Mouse (Mus musculus): ENCODE data around the gene Arpc1a. TPM values are rescaled to one million over a fixed set of nuclear protein-coding genes. Genes with fewer than 3 reads are reported as not detected.

Gene Arpc1a
- polyA plus RNA-seq, 1 experiment from 2014 or later: 54.2 TPM

DNA sequence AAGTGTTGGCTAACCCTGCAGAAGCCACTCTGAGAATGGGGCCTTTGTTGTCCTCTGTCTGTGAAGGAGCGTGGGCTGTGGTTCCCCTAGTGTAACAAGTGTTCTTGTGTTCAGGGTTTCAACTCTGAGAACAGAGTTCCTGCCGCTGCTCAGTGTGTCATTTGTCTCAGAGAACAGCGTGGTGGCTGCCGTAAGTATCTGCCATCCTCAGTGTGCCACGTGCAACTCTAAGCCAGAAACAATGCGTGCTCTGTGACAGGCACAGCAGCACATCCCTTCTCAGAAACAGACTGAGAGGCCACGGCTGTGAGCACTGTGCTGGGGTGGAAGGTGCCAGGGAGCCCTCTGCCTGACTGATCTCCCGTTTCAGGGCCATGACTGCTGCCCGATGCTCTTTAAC, 20.7 kb downstream of the Arpc1a start:
- no peak overlapping the region for H3K4me3 ChIP-seq (replicated peaks)
- no peak for ATAC-seq (ENCODE audit: insufficient read depth)
- WGBS (ENCODE audit: insufficient replicate concordance): 87% methylated on average over 9 of the region's 9 CpGs
- no peaks in the 10 kb centered on the region for H3K9me3 ChIP-seq (replicated peaks)
- peaks cover 6% of the 10 kb centered on the region; the same call in 1 of the 2 replicates for H3K4me1 ChIP-seq (replicated peaks)
- no peaks in the 10 kb centered on the region for H3K27me3 ChIP-seq
- no peak overlapping the region for H3K4me2 ChIP-seq
- H3K27ac ChIP-seq (replicated peaks): no peak overlapping the region
- H3K36me3 ChIP-seq (replicated peaks): peaks cover 95% of the 10 kb centered on the region
- no peak overlapping the region for H3K9ac ChIP-seq

DNA sequence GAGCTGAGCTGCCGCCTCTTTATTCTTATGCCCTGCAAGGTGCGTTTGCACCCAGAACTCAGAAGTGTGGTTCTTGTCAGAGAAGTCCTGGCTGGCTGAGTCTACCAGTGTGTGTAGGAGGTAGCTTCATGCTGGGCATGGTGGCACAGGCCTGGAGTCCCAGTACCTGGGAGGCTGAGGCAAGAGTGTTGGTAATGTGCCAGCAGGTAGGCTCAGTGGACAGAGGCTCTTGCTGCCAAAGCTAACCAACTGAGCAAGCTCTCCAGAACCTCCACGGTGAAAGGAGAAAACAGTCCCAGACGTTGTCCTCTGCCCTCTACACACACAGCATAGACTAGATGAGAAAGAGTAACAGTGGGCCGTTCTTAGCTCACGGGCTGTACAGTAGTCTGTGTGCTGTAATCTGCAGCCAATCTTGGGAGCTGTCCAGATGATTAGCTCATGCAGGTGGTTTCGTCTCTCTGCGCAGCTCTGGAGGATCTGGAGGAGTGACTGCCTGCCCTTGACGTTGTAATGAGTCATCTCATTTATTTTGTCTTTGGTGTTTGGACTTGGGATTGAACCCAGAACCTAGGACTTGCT, 22.2 kb downstream of the Arpc1a start:
- ATAC-seq (ENCODE audit: insufficient read depth): no peak
- WGBS (ENCODE audit: insufficient replicate concordance): 81% methylated on average over 9 of the region's 9 CpGs
- Histone ChIP-seq H3K36me3 (replicated peaks) (peaks cover 93% of the 10 kb centered on the region), H3K9me3 (replicated peaks) (no peaks in the 10 kb centered on the region), H3K9ac (no peak overlapping the region), H3K27me3 (no peaks in the 10 kb centered on the region), H3K27ac (replicated peaks) (no peak overlapping the region), H3K4me2 (no peak overlapping the region), H3K4me3 (replicated peaks) (no peak overlapping the region), H3K4me1 (replicated peaks) (peaks cover 6% of the 10 kb centered on the region; the same call in 1 of the 2 replicates)

- Histone ChIP-seq H3K36me3 (replicated peaks) (peaks cover 50% of the 10 kb centered on the region), H3K27me3 (peaks cover 8% of the 10 kb centered on the region; the same call in 1 of the 2 replicates), H3K27ac (replicated peaks) (no peak overlapping the region), H3K4me2 (no peak overlapping the region), H3K9ac (no peak overlapping the region), H3K4me1 (replicated peaks) (peaks cover 24% of the 10 kb centered on the region), H3K9me3 (replicated peaks) (no peaks in the 10 kb centered on the region), H3K4me3 (replicated peaks) (no peak overlapping the region)
- no peak for ATAC-seq (ENCODE audit: insufficient read depth)
- WGBS (ENCODE audit: insufficient replicate concordance): 63% methylated on average over 6 of the region's 6 CpGs
These were observed 26.8 kb downstream of the Arpc1a start for GRCm38 (mm10) chr5:145110401-145110800.

DNA sequence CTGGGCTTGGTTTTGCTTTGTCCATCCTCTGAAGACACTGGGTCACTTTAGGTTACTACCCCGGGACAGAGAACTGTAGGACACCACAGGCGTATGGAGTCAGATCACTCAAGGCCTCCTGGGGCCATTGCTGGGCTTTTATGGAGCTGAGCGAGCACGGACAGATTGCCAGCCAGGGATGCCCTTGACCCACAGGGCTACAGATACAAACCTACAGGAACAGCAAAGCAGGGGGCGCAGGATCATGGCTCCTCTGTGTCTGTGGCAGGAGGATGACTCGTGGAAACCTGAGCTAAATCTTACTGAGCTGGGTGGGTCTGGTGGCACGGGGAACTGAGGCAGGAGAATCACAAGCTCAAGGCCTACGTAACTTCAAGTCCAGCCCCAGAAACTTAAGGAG, 28.9 kb downstream of the Arpc1a start:
- ATAC-seq (ENCODE audit: insufficient read depth): no peak
- Histone ChIP-seq H3K27me3 (peaks cover 8% of the 10 kb centered on the region; the same call in 1 of the 2 replicates), H3K27ac (replicated peaks) (no peak overlapping the region), H3K4me1 (replicated peaks) (peaks cover 39% of the 10 kb centered on the region), H3K9ac (no peak overlapping the region), H3K9me3 (replicated peaks) (no peaks in the 10 kb centered on the region), H3K36me3 (replicated peaks) (peaks cover 28% of the 10 kb centered on the region), H3K4me3 (replicated peaks) (no peak overlapping the region), H3K4me2 (no peak overlapping the region)
- WGBS (ENCODE audit: insufficient replicate concordance): 64% methylated on average over 8 of the region's 8 CpGs

GRCm38 (mm10) chr5:145113416-145113815, 29.8 kb downstream of the Arpc1a start:
- Histone ChIP-seq H3K4me1 (replicated peaks) (peaks cover 45% of the 10 kb centered on the region), H3K4me2 (peak overlapping the region; percentile 83), H3K36me3 (replicated peaks) (peaks cover 21% of the 10 kb centered on the region), H3K4me3 (replicated peaks) (peak overlapping the region; percentile 66), H3K27ac (replicated peaks) (no peak overlapping the region), H3K27me3 (peaks cover 8% of the 10 kb centered on the region; the same call in 1 of the 2 replicates), H3K9ac (no peak overlapping the region), H3K9me3 (replicated peaks) (no peaks in the 10 kb centered on the region)
- 26% methylated on average over 2 of the region's 2 CpGs for WGBS (ENCODE audit: insufficient replicate concordance)
- no peak for ATAC-seq (ENCODE audit: insufficient read depth)

GRCm38 (mm10) chr5:145114071-145114605, 30.5 kb downstream of the Arpc1a start, which contains the start of gene Arpc1b:
TSS of gene Arpc1b (plus strand) at chr5:145114215.
- Histone ChIP-seq H3K9me3 (replicated peaks) (no peaks in the 10 kb centered on the region), H3K36me3 (replicated peaks) (peaks cover 18% of the 10 kb centered on the region), H3K27ac (replicated peaks) (peak within 1 kb of the TSS; percentile 64), H3K27me3 (peaks cover 8% of the 10 kb centered on the region; the same call in 1 of the 2 replicates), H3K4me1 (replicated peaks) (peaks cover 41% of the 10 kb centered on the region), H3K4me2 (peak within 1 kb of the TSS; percentile 83), H3K4me3 (replicated peaks) (peak within 1 kb of the TSS; percentile 66), H3K9ac (peak within 1 kb of the TSS; percentile 59)
- under 1% methylated on average over 53 of the region's 53 CpGs for WGBS (ENCODE audit: insufficient replicate concordance)
- ATAC-seq (ENCODE audit: insufficient read depth): peak; percentile 67

DNA sequence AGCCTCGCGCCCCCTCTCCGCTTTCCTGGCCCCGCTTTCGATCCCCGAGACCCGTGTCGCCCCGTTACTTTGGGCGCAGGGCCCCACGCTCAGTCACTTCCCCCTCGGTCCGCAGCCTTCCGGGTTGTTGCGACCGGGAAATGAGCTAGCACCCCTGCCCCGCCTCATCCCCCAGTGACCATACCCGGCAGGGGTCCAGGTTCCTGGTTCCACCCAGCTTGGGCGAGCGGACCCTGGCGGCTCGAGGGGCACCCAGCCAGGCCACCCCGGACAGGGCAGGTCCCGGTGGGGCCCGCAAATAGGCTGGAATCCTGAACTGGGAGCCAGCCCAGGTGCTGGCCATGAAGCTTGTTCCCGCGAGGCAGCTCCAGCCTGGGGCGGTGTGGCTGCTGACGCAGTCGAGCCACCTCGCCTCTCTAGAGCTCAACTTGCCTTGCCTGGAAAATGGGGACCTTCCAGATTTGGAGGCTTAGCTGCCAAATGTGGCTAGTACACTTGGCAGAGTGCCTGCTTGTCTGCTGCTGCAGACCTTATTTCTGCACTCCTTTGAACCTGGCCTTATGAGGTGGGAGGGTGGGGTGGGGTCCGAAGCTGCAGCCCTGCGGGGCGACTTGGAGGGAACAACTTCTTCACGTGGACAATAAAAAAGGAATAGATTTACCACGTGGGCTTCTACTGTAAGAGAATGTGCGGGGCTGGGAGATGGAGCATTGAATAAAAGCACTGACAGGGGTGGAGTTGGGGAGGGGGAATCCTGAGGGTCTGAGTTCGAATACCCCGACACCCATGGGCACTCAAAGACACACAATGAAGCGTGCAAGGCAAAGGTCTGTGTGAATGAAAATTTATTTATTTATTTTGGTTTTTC, 31.2 kb downstream of the Arpc1a start:
- peak overlapping the region; percentile 64 for H3K27ac ChIP-seq (replicated peaks)
- H3K27me3 ChIP-seq: peaks cover 8% of the 10 kb centered on the region; the same call in 1 of the 2 replicates

GRCm38 (mm10) chr5:145115736-145116135, 32.1 kb downstream of the Arpc1a start:
- no peak for ATAC-seq (ENCODE audit: insufficient read depth)
- H3K4me3 ChIP-seq (replicated peaks): peak overlapping the region; percentile 66
- peaks cover 40% of the 10 kb centered on the region for H3K4me1 ChIP-seq (replicated peaks)
- no peak overlapping the region for H3K9ac ChIP-seq
- H3K27ac ChIP-seq (replicated peaks): peak overlapping the region; percentile 61
- no peaks in the 10 kb centered on the region for H3K9me3 ChIP-seq (replicated peaks)
- 0 out of 2 replicates have a peak, but pooled peaks cover 4% of the 10 kb centered on the region for H3K36me3 ChIP-seq (replicated peaks)
- H3K27me3 ChIP-seq: peaks cover 8% of the 10 kb centered on the region; the same call in 1 of the 2 replicates
- WGBS (ENCODE audit: insufficient replicate concordance): 73% methylated on average over 5 of the region's 5 CpGs
- peak overlapping the region; percentile 83 for H3K4me2 ChIP-seq

More for the DNA sequence above, 31.2 kb downstream of the Arpc1a start:
- Histone ChIP-seq H3K36me3 (replicated peaks) (peaks cover 11% of the 10 kb centered on the region; the same call in 1 of the 2 replicates), H3K9ac (peak overlapping the region; percentile 59), H3K9me3 (replicated peaks) (no peaks in the 10 kb centered on the region), H3K4me3 (replicated peaks) (peak overlapping the region; percentile 66), H3K4me2 (peak overlapping the region; percentile 83), H3K4me1 (replicated peaks) (peaks cover 40% of the 10 kb centered on the region)
- ATAC-seq (ENCODE audit: insufficient read depth): peak; percentile 32
- WGBS (ENCODE audit: insufficient replicate concordance): 6% methylated on average over 39 of the region's 40 CpGs

- Histone ChIP-seq H3K36me3 (replicated peaks) (0 out of 2 replicates have a peak, but pooled peaks cover 4% of the 10 kb centered on the region), H3K4me2 (peak overlapping the region; percentile 83), H3K27ac (replicated peaks) (peak overlapping the region; percentile 61), H3K9me3 (replicated peaks) (no peaks in the 10 kb centered on the region), H3K27me3 (peaks cover 8% of the 10 kb centered on the region; the same call in 1 of the 2 replicates), H3K4me3 (replicated peaks) (peak overlapping the region; percentile 66), H3K9ac (no peak overlapping the region), H3K4me1 (replicated peaks) (peaks cover 40% of the 10 kb centered on the region)
- no peak; the same call in 1 of the 2 replicates for ATAC-seq (ENCODE audit: insufficient read depth)
- whole genome bisulfite sequencing (ENCODE audit: insufficient replicate concordance): 15% methylated on average over 4 of the region's 4 CpGs
These were observed 32.7 kb downstream of the Arpc1a start for GRCm38 (mm10) chr5:145116316-145116715.

- Histone ChIP-seq H3K4me2 (peak overlapping the region; percentile 35), H3K9ac (no peak overlapping the region), H3K36me3 (replicated peaks) (0 out of 2 replicates have a peak, but pooled peaks cover 4% of the 10 kb centered on the region), H3K27me3 (peaks cover 8% of the 10 kb centered on the region; the same call in 1 of the 2 replicates), H3K9me3 (replicated peaks) (no peaks in the 10 kb centered on the region), H3K4me1 (replicated peaks) (peaks cover 40% of the 10 kb centered on the region), H3K27ac (replicated peaks) (peak overlapping the region; percentile 33), H3K4me3 (replicated peaks) (peak overlapping the region; percentile 66)
- no peak for ATAC-seq (ENCODE audit: insufficient read depth)
- 38% methylated on average over 10 of the region's 10 CpGs for WGBS (ENCODE audit: insufficient replicate concordance)
These were observed 33.3 kb downstream of the Arpc1a start for GRCm38 (mm10) chr5:145116916-145117315.

Measured in liver, embryonic 15.5 days (tissue).